Mouse (Mus musculus) neural tube, embryonic 12.5 days (tissue): Measurements from ENCODE around the gene Aqp6. TPM values are rescaled to one million over a fixed set of nuclear protein-coding genes. Genes with fewer than 3 reads are reported as not detected.

Experiments
- ATAC-seq: fragments of 200-750 bp; cut with Nextera tagmentation; 2 replicates; pipeline ENCODE4 v1.8.0; 2017; ENCODE audit warnings: low read depth, mild to moderate bottlenecking, moderate TSS enrichment, moderate library complexity; ENCODE audit not compliant: low FRiP score
- H3K27ac ChIP-seq: fragments of 300-500 bp; sonication (generic); 2 replicates; pipeline ENCODE4 v1.5.1; 2016
- H3K27me3 ChIP-seq: fragments of 300-500 bp; sonication (generic); replicated peaks from 2 replicates; pipeline ENCODE4 v1.6.1; 2016; ENCODE audit warnings: mild to moderate bottlenecking
- H3K36me3 ChIP-seq: fragments of 300-500 bp; sonication (generic); 2 replicates; pipeline ENCODE4 v1.6.1; 2016; ENCODE audit warnings: mild to moderate bottlenecking
- H3K4me1 ChIP-seq: fragments of 300-500 bp; sonication (generic); 2 replicates; pipeline ENCODE4 v1.6.1; 2016
- H3K4me2 ChIP-seq: fragments of 300-500 bp; sonication (generic); replicated peaks from 2 replicates; pipeline ENCODE4 v1.6.1; 2016; ENCODE audit warnings: mild to moderate bottlenecking
- H3K4me3 ChIP-seq: fragments of 300-500 bp; sonication (generic); 2 replicates; pipeline ENCODE4 v1.5.1; 2016
- H3K9ac ChIP-seq: fragments of 300-500 bp; sonication (generic); 2 replicates; pipeline ENCODE4 v1.6.1; 2016; ENCODE audit warnings: mild to moderate bottlenecking
- H3K9me3 ChIP-seq: fragments of 300-500 bp; sonication (generic); 2 replicates; pipeline ENCODE4 v1.6.1; 2016; ENCODE audit warnings: mild to moderate bottlenecking
- WGBS: fragments of 180-500 bp; shearing (Covaris S2); methylation state at CpG from one replicate; pipeline ENCODE4 v1.1.7; 2016; 5-methylcytosine and 5-hydroxymethylcytosine counted together
- polyA plus RNA-seq: library from polyadenylated mRNA; unstranded; fragments of >200 nt; fragmentation: Nextera tagmentation; extraction: Ambion mirVana; gene quantifications from 2 replicates; pipeline ENCODE4 v1.2.1, GENCODE M21; 2016

Gene Aqp6
- polyA plus RNA-seq, 1 experiment from 2014 or later: 1.1 TPM

DNA sequence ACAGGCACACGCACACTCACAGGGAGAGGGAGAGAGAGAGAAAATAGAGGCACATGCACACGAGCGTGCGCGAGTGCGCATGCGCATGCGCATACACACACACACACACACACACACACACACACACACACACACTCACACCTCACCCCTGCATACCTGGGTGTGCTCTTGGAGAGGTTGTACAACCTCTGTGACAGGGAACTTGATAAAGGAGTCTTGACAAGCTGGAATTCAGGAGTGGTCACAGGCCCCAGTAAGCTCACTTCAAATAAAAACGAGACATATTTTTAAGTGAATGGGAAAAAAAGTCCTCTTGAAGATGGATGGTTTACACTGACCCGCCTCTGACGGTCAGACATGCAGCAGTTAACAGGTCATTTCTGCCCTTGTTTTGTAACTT lies 20.9 kb downstream of the Aqp6 start:
- H3K4me2 ChIP-seq: no peak overlapping the region
- no peaks in the 10 kb centered on the region for H3K9me3 ChIP-seq
- H3K27me3 ChIP-seq: no peaks in the 10 kb centered on the region
- H3K4me1 ChIP-seq: no peaks in the 10 kb centered on the region
- no peak for ATAC-seq
- H3K36me3 ChIP-seq: peaks cover 67% of the 10 kb centered on the region
- 96% methylated on average over 11 of the region's 11 CpGs for WGBS
- H3K4me3 ChIP-seq: no peak overlapping the region
- H3K9ac ChIP-seq: no peak overlapping the region
- no peak overlapping the region for H3K27ac ChIP-seq

DNA sequence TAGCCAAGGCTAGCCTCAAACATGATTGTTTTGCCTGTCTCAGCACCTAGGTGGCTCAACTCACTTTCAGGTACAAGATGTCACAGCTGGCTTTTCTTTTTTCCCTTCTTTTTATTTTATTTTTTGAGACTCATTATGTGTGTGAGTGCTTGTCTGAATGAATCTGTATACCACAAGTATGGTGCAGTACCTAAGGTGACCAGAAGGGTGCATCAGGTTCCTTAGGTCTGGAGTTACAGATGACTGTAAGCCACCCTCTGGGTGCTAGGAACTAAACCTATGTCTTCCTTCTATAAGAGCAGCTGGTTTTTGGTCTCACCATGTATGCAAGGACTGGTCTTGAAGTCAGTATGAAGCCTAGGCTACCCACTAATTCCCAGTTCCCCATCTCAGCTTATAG lies 30.4 kb downstream of the Aqp6 start:
- no peak overlapping the region for H3K27ac ChIP-seq
- H3K9me3 ChIP-seq: no peaks in the 10 kb centered on the region
- 0 out of 2 replicates have a peak, but pooled peaks cover 2% of the 10 kb centered on the region for H3K4me1 ChIP-seq
- no peak overlapping the region for H3K9ac ChIP-seq
- H3K4me3 ChIP-seq: no peak overlapping the region
- no peaks in the 10 kb centered on the region for H3K27me3 ChIP-seq
- H3K36me3 ChIP-seq: peaks cover 89% of the 10 kb centered on the region
- no peak for ATAC-seq
- no peak overlapping the region for H3K4me2 ChIP-seq

DNA sequence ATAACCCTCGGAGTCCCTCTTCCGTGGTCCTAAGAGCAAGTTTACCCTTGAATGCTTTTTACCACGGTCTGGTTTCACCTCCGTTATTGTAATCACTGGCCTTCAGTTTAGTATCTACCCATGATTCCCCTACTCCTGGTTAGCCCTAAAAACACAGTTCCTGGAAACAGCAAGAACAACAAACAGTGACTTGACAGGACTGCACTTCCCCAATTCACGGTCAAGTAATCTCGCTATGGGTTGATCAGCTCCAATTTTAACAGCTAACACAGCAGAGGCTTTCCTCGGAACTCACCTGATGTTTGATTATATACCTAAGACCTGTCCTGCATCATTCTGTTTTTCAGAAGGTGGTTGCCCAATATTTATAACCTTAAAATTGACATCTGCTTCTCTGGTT lies 33.5 kb downstream of the Aqp6 start:
- H3K4me2 ChIP-seq: no peak overlapping the region
- H3K9me3 ChIP-seq: no peaks in the 10 kb centered on the region
- ATAC-seq: no peak
- H3K4me3 ChIP-seq: no peak overlapping the region
- peaks cover 76% of the 10 kb centered on the region for H3K36me3 ChIP-seq
- 0 out of 2 replicates have a peak, but pooled peaks cover 2% of the 10 kb centered on the region for H3K4me1 ChIP-seq
- WGBS: 93% methylated on average over 7 of the region's 7 CpGs
- H3K27ac ChIP-seq: no peak overlapping the region
- H3K9ac ChIP-seq: no peak overlapping the region
- H3K27me3 ChIP-seq: no peaks in the 10 kb centered on the region

DNA sequence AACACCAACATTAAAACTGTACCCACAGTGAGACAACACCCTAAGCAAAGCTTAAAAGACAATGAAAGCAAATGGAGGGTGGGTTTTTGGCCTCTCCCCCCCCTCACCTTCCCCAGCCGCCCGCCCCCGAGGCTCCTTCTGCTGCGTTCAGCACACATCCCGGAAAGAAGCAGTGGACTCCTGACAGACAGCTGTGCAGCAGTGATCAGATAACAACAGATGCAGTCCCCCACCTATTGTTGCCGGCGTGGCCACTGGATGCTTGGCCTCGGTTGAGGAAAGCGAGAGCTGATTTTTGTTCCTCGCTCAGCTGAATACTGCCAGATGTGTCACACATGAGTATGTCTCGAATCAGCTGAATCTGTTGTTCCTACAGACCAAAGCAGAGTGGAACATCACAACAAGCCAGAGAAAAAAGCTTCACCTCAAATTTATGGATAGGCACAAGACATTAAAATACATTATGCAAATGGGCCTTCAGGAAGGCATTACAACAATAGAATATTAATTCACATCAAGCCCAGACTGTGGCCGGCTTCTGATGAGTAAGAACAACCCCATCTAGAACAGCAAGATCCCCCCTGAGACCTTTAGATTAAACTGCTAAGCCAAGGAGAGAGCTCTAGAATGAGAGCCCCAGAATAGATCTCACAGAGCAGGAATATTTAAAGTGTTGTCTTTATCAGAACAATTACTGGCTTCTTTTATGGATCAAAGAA lies 36.4 kb downstream of the Aqp6 start:
- no peak overlapping the region for H3K9ac ChIP-seq
- H3K4me1 ChIP-seq: 0 out of 2 replicates have a peak, but pooled peaks cover 5% of the 10 kb centered on the region
- ATAC-seq: peak; percentile 48
- no peaks in the 10 kb centered on the region for H3K27me3 ChIP-seq
- peaks cover 62% of the 10 kb centered on the region for H3K36me3 ChIP-seq
- peak overlapping the region; percentile 83 for H3K27ac ChIP-seq
- peak overlapping the region; percentile 31; the same call in 1 of the 2 replicates for H3K4me2 ChIP-seq
- H3K4me3 ChIP-seq: no peak overlapping the region
- no peaks in the 10 kb centered on the region for H3K9me3 ChIP-seq
- WGBS: 56% methylated on average over 12 of the region's 12 CpGs

DNA sequence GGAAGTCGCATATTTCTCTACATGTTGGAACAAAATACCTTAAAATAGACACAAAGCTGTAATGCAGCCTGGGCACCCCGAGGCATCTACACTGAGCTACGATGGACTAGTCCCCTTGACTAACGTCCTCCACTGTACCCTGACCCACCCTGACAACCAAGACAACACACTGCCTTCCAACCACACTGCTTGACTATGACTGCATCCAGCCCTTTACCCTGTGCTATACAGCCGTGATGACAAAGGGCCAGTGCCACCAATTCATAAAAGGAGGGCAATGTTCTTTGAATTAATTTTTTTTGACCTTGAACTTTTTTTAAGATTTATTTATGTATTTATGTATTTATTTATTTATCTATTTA lies 36.9 kb downstream of the Aqp6 start:
- WGBS: 85% methylated on average over 5 of the region's 5 CpGs
- Histone ChIP-seq H3K9me3 (no peaks in the 10 kb centered on the region), H3K9ac (no peak overlapping the region), H3K4me1 (0 out of 2 replicates have a peak, but pooled peaks cover 6% of the 10 kb centered on the region), H3K4me3 (no peak overlapping the region), H3K27me3 (no peaks in the 10 kb centered on the region), H3K36me3 (peaks cover 57% of the 10 kb centered on the region), H3K4me2 (no peak overlapping the region), H3K27ac (peak overlapping the region; percentile 83)
- ATAC-seq: no peak

DNA sequence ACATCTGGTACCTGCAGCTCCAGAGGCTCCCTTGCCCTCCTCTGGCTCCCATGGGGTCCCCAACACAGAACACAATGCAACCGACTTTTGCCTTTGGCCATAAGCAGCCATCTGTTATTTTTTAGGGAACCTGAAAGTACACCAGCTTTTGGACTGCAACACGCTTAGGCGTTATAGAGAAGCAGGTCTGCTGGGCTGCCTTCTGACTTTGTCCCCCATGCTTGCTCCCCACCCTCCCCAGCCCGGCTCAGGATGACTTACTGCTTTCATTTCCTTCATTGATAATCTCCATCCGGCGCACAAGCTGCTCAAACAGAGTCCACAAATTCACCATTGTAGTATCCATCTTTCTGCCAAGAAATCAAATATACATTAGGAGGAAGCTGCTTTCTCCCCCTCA lies 41.4 kb downstream of the Aqp6 start:
- no peak for ATAC-seq
- H3K9me3 ChIP-seq: no peaks in the 10 kb centered on the region
- no peak overlapping the region for H3K9ac ChIP-seq
- H3K27ac ChIP-seq: peak overlapping the region; percentile 38; the same call in 1 of the 2 replicates
- no peaks in the 10 kb centered on the region for H3K27me3 ChIP-seq
- 60% methylated on average over 6 of the region's 6 CpGs for WGBS
- peaks cover 40% of the 10 kb centered on the region for H3K4me1 ChIP-seq
- no peak overlapping the region for H3K4me3 ChIP-seq
- peak overlapping the region; percentile 4; the same call in 1 of the 2 replicates for H3K4me2 ChIP-seq
- peaks cover 22% of the 10 kb centered on the region for H3K36me3 ChIP-seq

DNA sequence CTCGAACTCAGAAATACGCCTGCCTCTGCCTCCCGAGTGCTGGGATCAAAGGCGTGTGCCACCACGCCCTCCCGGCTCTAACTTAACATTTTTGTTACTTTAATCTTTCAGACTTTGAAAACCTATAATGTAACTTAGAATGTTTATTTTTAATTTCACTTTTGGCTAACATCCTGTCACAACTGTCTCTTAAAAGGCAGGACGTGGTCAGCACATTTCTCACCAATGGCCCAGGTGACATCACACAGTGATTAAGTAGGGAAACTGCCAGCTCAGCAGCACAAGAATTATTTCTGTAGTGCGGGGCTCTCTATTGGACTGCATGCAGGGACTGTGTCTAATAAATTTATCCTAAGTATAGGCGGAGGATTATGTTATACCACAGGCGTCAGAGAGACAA lies 42.6 kb downstream of the Aqp6 start:
- Histone ChIP-seq H3K9ac (no peak overlapping the region), H3K4me2 (no peak overlapping the region), H3K9me3 (no peaks in the 10 kb centered on the region), H3K4me3 (no peak overlapping the region), H3K36me3 (peaks cover 19% of the 10 kb centered on the region), H3K27ac (peak overlapping the region; percentile 26; the same call in 1 of the 2 replicates), H3K4me1 (peaks cover 50% of the 10 kb centered on the region), H3K27me3 (no peaks in the 10 kb centered on the region)
- ATAC-seq: no peak
- WGBS: 69% methylated on average over 10 of the region's 10 CpGs

DNA sequence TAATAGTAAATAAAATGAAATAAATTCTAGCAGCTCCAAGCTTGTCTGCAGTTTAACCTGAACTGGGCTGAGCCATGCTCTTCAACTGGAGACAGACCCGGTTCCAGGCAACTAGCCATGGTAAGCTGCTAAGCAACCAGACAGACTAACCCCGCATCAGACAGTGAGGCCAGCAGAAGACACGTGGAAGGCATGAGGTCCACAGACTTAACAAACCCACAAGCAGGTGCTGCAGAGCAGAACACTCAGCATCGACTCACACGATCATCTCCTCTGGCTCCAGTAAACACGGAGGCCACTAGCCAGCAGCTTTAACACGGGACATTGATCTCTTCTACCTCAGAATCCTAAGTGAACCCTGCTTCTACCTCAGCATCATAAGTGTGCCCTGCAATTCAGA lies 43.6 kb downstream of the Aqp6 start:
- peaks cover 14% of the 10 kb centered on the region for H3K36me3 ChIP-seq
- WGBS: 59% methylated on average over 7 of the region's 7 CpGs
- no peaks in the 10 kb centered on the region for H3K9me3 ChIP-seq
- ATAC-seq: no peak
- no peaks in the 10 kb centered on the region for H3K27me3 ChIP-seq
- H3K9ac ChIP-seq: no peak overlapping the region; the same call in 1 of the 2 replicates
- no peak overlapping the region for H3K4me3 ChIP-seq
- H3K4me2 ChIP-seq: peak overlapping the region; percentile 2; the same call in 1 of the 2 replicates
- peak overlapping the region; percentile 2; the same call in 1 of the 2 replicates for H3K27ac ChIP-seq
- peaks cover 59% of the 10 kb centered on the region for H3K4me1 ChIP-seq

DNA sequence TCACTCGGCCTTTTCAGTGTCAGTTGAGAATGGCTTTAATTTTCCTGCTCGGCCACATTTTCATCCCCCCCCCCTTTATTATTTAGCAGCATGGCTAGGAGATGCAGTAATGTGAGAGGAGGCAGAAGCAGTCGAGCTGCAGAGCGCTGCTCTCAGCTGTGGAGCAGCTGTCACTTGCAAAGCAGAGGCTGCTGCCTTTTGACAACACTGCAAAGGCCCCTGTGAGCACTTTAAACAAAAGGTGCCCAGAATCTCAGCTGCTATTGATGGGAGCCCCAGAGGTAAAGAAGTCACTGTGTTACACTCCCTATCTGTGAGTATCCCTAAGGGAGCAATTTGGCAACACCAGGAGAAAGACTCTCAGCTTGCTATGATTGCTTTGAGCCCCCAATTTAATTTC lies 47.1 kb downstream of the Aqp6 start:
- H3K36me3 ChIP-seq: no peaks in the 10 kb centered on the region
- H3K4me1 ChIP-seq: peaks cover 73% of the 10 kb centered on the region
- ATAC-seq: peak; percentile 17; the same call in 1 of the 2 replicates
- no peak overlapping the region for H3K4me3 ChIP-seq
- H3K27ac ChIP-seq: peak overlapping the region; percentile 42; the same call in 1 of the 2 replicates
- H3K9ac ChIP-seq: 0 out of 2 replicates have a peak overlapping the region, but pooled peaks have one; percentile 10
- H3K27me3 ChIP-seq: no peaks in the 10 kb centered on the region
- 27% methylated on average over 4 of the region's 4 CpGs for WGBS
- H3K9me3 ChIP-seq: no peaks in the 10 kb centered on the region
- peak overlapping the region; percentile 41 for H3K4me2 ChIP-seq

DNA sequence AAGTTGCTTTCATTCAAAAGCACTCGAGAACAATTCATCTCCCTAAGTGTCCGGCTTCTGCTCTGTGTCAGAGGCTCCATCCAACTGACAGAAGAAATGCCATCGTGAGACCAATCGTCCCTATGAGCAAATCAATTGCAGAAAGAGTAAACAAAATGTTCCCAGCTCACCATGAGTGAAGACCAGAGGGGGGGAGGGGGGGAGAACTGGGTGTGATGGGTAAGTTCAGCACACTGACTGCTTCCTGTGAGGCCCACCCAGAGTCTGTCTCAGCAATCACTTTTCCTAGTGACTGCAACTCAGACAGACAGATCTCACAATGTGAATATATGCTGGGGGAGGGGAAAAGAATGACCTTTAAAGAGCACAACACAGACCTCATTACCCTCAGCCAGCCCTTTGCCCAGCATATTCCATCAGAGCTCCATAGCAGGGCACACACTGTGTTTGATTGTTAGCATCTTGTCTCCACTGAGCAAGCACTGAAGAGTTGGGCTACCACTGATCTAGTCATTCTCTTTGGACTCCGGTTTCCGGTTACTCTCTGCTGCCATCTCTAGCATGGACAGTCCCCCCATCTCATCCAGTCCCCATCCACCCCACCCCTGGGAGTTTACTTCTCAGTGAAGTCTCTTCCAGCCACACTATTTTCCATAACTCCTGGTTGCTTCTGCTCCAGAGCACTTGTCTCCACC lies 48.0 kb downstream of the Aqp6 start:
- Histone ChIP-seq H3K4me3 (peak overlapping the region; percentile 23), H3K36me3 (no peaks in the 10 kb centered on the region), H3K9ac (peak overlapping the region; percentile 83; the same call in 1 of the 2 replicates), H3K9me3 (no peaks in the 10 kb centered on the region), H3K27me3 (peaks cover 3% of the 10 kb centered on the region; the same call in 1 of the 2 replicates), H3K4me2 (peak overlapping the region; percentile 86), H3K27ac (peak overlapping the region; percentile 42), H3K4me1 (peaks cover 77% of the 10 kb centered on the region)
- no peak for ATAC-seq
- 34% methylated on average over 6 of the region's 6 CpGs for WGBS

DNA sequence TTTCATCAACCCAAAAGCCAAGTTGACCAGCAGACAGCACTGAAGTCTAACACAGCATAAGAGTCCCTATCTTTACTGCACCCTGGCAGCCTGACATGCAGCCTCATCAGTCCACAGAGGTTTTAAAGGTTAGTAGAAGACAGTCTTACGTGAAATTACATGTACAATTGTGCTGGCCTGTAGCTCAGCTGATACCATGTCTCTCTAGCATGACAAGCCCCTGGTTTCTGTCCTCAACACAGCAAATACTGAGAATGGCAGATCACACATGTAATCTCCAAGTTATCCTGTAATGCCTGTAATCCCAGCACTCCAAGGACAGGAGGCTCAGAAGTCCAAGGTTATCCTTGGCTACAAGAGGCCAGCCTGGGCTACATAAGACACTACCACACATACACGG lies 49.1 kb downstream of the Aqp6 start:
- peaks cover 11% of the 10 kb centered on the region for H3K27me3 ChIP-seq
- peak overlapping the region; percentile 86 for H3K4me2 ChIP-seq
- H3K27ac ChIP-seq: no peak overlapping the region
- H3K36me3 ChIP-seq: no peaks in the 10 kb centered on the region
- H3K4me3 ChIP-seq: peak overlapping the region; percentile 84
- H3K4me1 ChIP-seq: peaks cover 69% of the 10 kb centered on the region
- 64% methylated on average over 2 of the region's 2 CpGs for WGBS
- H3K9me3 ChIP-seq: no peaks in the 10 kb centered on the region
- H3K9ac ChIP-seq: peak overlapping the region; percentile 83
- no peak for ATAC-seq

DNA sequence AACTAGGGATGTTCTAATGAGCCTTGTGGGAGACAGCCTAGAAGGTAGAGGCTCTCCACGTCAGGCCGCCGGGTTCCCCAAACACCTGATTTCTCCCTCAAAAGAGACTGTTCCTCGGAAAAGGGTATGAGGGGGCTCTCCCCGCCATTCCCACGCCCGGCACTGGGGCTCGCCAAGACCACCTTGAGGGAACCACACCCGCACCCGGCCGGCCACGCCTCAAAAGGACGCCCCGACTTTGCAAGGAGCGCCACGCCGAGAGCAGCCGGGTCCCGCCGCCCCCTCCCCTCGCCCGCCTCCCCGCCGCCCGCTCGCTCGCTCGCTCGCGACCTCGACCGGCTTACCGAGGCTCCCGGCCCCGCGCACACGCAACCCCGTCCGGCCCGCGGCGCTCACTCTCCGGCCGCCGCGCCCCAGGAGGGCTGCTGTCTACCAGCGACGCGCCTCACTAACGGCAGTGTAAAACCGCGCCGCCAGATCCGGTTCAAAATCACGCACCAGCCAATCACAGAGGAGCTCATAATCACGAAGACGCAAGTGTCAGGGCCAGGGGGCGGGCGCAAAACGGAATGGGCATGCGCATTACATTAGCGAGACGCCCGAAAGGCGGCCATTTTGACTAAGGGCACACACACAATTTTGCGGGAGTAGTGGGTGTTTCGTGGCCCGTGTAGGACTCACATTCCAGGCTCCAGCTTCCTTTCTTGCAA lies 50.1 kb downstream of the Aqp6 start, which contains the start of gene Racgap1:
Gene Racgap1 (minus strand): TSS at position 494 of the 710 bp plus-strand sequence.
- Histone ChIP-seq H3K27ac (no peak within 1 kb of the TSS), H3K4me3 (peak within 1 kb of the TSS; percentile 84), H3K4me2 (peak within 1 kb of the TSS; percentile 86), H3K36me3 (no peaks in the 10 kb centered on the region), H3K4me1 (peaks cover 66% of the 10 kb centered on the region), H3K9me3 (no peaks in the 10 kb centered on the region), H3K27me3 (peaks cover 16% of the 10 kb centered on the region), H3K9ac (peak within 1 kb of the TSS; percentile 83)
- ATAC-seq: peak; percentile 87
- WGBS: under 1% methylated on average over 56 of the region's 68 CpGs
